Mouse (Mus musculus) adrenal gland, postnatal 36 days (tissue): Measurements from ENCODE around the gene Rasl10b. TPM values are rescaled to one million over a fixed set of nuclear protein-coding genes. Genes with fewer than 3 reads are reported as not detected.

Experiments used
- DNase-seq, 2 experiments: peaks; one replicate each; pipeline ENCODE4 v3.0.0; 2021; ENCODE audit warnings: mixed read lengths in 1 of 2
- long read RNA-seq, 2 experiments: library from polyadenylated mRNA; stranded (forward); transcript quantifications; one replicate each; pipeline ENCODE4 v2.0.0; 2021; ENCODE audit warnings: borderline sequencing depth in 2 of 2
- total RNA-seq, 2 experiments: library from RNA; stranded (reverse); gene quantifications; 2 replicates each; pipeline ENCODE4 v1.2.3; 2021

The Rasl10b gene
- total RNA-seq: 10 to 100 TPM; 12.0 to 13.6 TPM
- long read RNA-seq, experiment 1, partial matches to known transcripts: 1 of 11 reads
- long read RNA-seq, experiment 1, other reads (novel, unspliced or antisense): 5 of 11 reads
- long read RNA-seq, experiment 2, partial matches to known transcripts: 0 of 8 reads
- long read RNA-seq, experiment 2, other reads (novel, unspliced or antisense): 3 of 8 reads

GRCm38 (mm10) chr11:83409087-83409754 is at the start of gene Rasl10b:
TSS of gene Rasl10b (plus strand) at chr11:83409137.
- DNase-seq: peak; percentile 37 to 53

GRCm38 (mm10) chr11:83364656-83365055 is 44.3 kb upstream of the Rasl10b start:
- DNase-seq: no peak

GRCm38 (mm10) chr11:83371267-83371666 is 37.7 kb upstream of the Rasl10b start:
- DNase-seq: no peak

GRCm38 (mm10) chr11:83379745-83380341 is 29.1 kb upstream of the Rasl10b start:
- no peak for DNase-seq

GRCm38 (mm10) chr11:83382876-83383531 is 25.9 kb upstream of the Rasl10b start:
- DNase-seq: no peak

GRCm38 (mm10) chr11:83383532-83383887 is 25.4 kb upstream of the Rasl10b start:
- no peak for DNase-seq

- no peak for DNase-seq
These were observed 15.9 kb upstream of the Rasl10b start for GRCm38 (mm10) chr11:83393062-83393461.

- no peak for DNase-seq
These were observed 14.0 kb upstream of the Rasl10b start for GRCm38 (mm10) chr11:83394802-83395439.

- no peak for DNase-seq
These were observed 11.3 kb upstream of the Rasl10b start for GRCm38 (mm10) chr11:83397626-83398025.

- DNase-seq: no peak
These were observed 10.2 kb upstream of the Rasl10b start for GRCm38 (mm10) chr11:83398724-83399123.

GRCm38 (mm10) chr11:83403787-83404186 is 5.2 kb upstream of the Rasl10b start:
- no peak for DNase-seq

- no peak for DNase-seq
These were observed 2.5 kb upstream of the Rasl10b start for GRCm38 (mm10) chr11:83406391-83406790.

- DNase-seq: no peak
These were observed 695 bp upstream of the Rasl10b start for GRCm38 (mm10) chr11:83408242-83408641.

- peak; percentile 17 to 26 for DNase-seq
These were observed 905 bp downstream of the Rasl10b start for GRCm38 (mm10) chr11:83409792-83410291.

GRCm38 (mm10) chr11:83410510-83410909 is 1.6 kb downstream of the Rasl10b start:
- DNase-seq: no peak

- peak; percentile 77 to 83 for DNase-seq
These were observed 8.1 kb downstream of the Rasl10b start for GRCm38 (mm10) chr11:83417080-83417479.

GRCm38 (mm10) chr11:83417708-83418107 is 8.8 kb downstream of the Rasl10b start:
- DNase-seq: no peak

GRCm38 (mm10) chr11:83418566-83418965 is 9.6 kb downstream of the Rasl10b start:
- DNase-seq: no peak

GRCm38 (mm10) chr11:83420338-83420737 is 11.4 kb downstream of the Rasl10b start:
- DNase-seq: no peak

- DNase-seq: peak; percentile 84 to 88
These were observed 12.4 kb downstream of the Rasl10b start for GRCm38 (mm10) chr11:83421305-83421704.

GRCm38 (mm10) chr11:83424681-83425080 is 15.7 kb downstream of the Rasl10b start:
- DNase-seq: peak; percentile 67 to 77

GRCm38 (mm10) chr11:83426964-83427363 is 18.0 kb downstream of the Rasl10b start:
- peak in 1 of 2 experiments; percentile 55 for DNase-seq
